Mouse (Mus musculus) CD4-positive, CD25-positive, alpha-beta regulatory T cell, adult 2 months (primary cell): ENCODE data around the gene Mcpt9.
"Not testable (repeated sequence)": the region's sequence is repeated elsewhere in the genome, so short reads cannot be mapped to it uniquely, and the experiment has no call there.

ENCODE experiments used
- DNase-seq: peaks from one replicate; pipeline ENCODE4 v3.0.0-alpha.2; 2012; ENCODE audit warnings: low read depth, low spot score

Gene Mcpt9

DNA sequence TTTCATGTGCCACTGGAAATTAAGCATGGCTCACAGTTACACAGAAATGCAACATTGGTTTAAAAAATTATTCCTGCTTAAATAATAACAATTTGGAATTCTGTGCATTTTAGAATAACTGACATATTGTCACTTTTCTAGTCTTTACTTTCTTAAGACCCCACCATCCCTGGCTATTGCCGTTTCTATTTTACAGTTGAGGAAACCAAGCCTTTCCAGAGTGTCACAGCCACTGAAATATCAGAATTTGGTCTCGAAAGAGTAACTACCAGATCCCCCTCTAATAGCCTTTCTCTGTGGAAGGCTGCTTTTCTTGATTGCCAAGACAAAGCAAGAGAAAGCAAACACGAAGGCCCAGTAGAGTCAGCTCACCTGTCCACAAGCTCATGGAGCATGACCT is at the start of gene Mcpt9:
Gene Mcpt9, minus strand, starts transcription at position 101 of the 400 bp plus-strand sequence.
- not testable (repeated sequence) for DNase-seq

DNA sequence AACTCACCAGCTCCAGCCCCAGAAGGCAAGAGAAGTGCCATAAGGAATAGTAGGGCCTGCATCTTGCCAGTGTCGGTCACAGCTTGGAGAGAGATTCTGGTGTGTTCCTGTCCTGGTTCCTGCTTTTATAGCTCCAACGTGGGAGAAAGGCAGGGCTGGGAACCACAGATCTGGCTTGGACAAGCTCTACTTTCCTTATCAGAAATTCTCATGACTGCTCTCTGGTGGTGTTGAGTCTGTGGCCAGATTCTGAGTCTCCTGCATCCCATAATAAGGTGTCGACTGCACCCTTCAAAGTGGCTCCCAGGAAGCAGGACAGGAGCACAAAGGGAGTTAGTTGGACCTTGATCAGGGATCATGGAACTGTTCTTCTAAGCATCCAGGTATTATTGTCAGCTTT is 31.9 kb upstream of the Mcpt9 start, which contains the start of gene Mcpt4:
Gene Mcpt4, minus strand, starts transcription at position 101 of the 400 bp plus-strand sequence.
- not testable (repeated sequence) for DNase-seq

DNA sequence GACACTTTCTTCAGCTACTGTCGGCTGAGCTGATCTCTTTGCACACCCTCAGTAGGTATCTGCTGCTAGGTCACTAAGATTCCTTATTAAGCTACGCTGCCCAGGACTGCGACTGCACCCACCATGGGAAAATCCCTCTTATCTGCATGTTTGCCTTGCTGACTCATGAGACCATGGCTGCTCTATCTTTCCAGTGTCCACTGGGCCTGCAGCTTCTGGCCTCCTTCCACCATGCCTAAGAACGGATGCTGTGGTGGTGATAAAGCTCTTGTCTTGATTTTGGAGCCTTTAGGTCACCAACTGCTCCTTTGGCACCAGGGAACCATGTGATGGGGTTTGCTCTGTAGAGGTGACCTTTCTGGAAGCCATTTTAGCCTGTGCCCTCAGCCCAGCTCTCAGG is 27.4 kb upstream of the Mcpt9 start:
- DNase-seq, result no peak

- no peak for DNase-seq
These were observed 25.1 kb upstream of the Mcpt9 start for GRCm38 (mm10) chr14:56055408-56055807.

DNA sequence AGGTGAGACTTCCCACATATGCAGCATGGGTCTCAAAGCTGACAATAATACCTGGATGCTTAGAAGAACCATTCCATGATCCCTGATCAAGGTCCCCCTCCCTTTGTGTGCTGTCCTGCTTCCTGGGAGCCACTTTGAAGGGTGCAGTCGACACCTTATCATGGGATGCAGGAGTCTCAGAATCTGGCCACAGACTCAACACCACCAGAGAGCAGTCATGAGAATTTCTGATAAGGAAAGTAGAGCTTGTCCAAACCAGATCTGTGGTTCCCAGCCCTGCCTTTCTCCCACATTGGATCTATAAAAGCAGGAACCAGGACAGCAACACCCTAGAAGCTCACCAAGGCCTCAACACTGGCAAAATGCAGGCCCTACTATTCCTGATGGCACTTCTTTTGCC is 11.5 kb upstream of the Mcpt9 start, which contains the start of gene Mcpt2:
Gene Mcpt2, plus strand, starts transcription at position 250 of the 400 bp plus-strand sequence.
- DNase-seq, result not testable (repeated sequence)

- DNase-seq, result no peak
These were observed 4.1 kb upstream of the Mcpt9 start for GRCm38 (mm10) chr14:56034433-56034832.

DNA sequence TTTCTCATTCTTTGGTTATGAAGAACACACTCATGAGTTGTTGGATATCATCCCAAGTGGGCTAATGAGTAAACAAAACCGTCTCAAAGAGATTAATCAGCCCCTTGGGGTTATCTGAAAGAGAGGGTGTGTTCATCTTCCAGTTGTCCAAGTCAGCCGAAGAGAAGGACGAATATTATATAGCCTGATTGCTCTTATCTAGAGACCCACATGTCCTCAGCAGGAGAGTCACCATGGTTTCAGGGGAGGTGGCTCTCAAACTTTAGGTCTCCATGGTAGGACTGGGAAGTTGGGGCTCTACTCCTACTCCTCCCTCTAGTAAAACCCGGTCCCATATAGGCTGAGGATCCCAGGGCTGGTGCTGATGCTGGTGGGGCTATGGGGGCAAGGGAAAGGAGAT is 9.0 kb downstream of the Mcpt9 start:
- DNase-seq, result not testable (repeated sequence)

DNA sequence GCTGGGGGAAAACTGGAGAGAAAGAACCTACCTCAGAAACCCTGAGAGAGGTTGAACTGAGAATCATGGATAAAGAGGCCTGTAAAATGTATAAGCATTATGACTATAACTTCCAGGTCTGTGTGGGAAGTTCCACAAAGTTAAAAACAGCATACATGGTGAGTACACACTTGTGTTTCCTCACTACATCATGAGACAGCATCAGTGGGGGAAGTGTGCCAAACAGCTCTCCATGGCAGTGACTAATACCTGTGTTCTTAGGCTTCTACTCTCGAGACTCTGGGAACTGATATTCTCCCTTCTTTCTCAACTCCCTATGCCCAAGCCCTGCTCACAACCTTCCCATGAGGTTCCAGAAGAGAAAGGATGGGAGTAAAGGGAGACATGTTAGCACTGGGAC is 10.8 kb downstream of the Mcpt9 start:
- no peak for DNase-seq

DNA sequence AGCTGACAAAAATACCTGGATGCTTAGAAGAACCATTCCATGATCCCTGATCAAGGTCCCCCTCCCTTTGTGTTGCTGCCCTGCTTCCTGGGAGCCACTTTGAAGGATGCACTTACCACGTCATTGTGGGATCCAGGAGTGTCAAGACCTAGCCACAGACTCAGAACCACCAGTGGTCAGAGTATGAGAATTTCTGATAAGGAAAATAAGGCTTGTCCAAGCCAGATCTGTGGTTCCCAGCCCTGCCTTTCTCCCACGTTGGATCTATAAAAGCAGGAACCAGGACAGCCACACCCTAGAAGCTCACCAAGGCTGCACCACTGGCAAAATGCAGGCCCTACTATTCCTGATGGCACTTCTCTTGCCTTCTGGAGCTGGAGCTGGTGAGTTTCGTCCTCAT is 12.6 kb downstream of the Mcpt9 start, which contains the start of gene Mcpt1:
Gene Mcpt1, plus strand, starts transcription at position 301 of the 400 bp plus-strand sequence.
- DNase-seq, result not testable (repeated sequence)

DNA sequence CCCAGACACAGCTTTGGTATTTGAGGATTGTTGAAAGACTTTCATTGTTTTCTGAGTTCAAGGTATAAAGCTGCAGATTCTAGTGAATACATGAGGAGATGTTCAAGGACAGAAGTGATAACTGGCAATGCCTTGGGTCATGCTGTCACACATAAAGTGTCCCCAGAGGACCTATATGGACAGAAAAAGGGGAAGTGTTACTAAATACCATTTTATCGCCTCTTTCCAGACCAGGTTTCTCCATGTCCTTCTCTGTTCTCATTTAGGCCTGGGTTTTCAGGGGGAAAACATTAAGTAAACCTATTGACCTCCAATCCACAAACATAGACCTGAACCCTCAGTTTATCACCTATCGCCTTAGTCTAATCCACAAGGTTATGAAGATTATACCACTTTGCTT is 16.4 kb downstream of the Mcpt9 start:
- DNase-seq, result no peak

GRCm38 (mm10) chr14:56013147-56013546 is 17.1 kb downstream of the Mcpt9 start:
- no peak for DNase-seq

DNA sequence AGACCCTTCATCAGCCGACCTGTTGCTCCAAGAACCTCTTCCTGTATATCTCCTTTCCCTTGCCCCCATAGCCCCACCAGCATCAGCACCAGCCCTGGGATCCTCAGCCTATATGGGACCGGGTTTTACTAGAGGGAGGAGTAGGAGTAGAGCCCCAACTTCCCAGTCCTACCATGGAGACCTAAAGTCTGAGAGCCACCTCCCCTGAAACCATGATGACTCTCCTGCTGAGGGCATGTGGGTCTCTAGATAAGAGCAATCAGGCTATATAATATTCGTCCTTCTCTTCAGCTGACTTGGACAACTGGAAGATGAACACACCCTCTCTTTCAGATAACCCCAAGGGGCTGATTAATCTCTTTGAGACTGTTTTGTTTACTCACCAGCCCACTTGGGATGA is 42.8 kb downstream of the Mcpt9 start:
- DNase-seq, result not testable (repeated sequence)
